Mouse (Mus musculus): ENCODE data around the gene A3galt2. TPM values are rescaled to one million over a fixed set of nuclear protein-coding genes. Genes with fewer than 3 reads are reported as not detected.

The A3galt2 gene
- 0.49 TPM in 1 of 2 replicates, not detected in the other for polyA plus RNA-seq (2012; ENCODE audit: insufficient read depth, low replicate concordance)

- Histone ChIP-seq H3K27me3 (replicated peaks) (peaks cover 1% of the 10 kb centered on the region), H3K36me3 (replicated peaks; ENCODE audit: low read length) (peaks cover 46% of the 10 kb centered on the region), H3K9me3 (no peaks in the 10 kb centered on the region), H3K4me1 (peaks cover 11% of the 10 kb centered on the region), H3K4me3 (replicated peaks) (no peak within 1 kb of the TSS)
- TF ChIP-seq FLI1 (IDR thresholded peaks at IDR 0.05; ENCODE audit: low read length) (no peak), GATA1 (IDR thresholded peaks at IDR 0.05; ENCODE audit: borderline replicate concordance, low read length) (no peak)
Measured at GRCm38 (mm10) chr4:128755064-128755463, at the start of gene A3galt2. Gene A3galt2 (plus strand): TSS chr4:128755364.

DNA sequence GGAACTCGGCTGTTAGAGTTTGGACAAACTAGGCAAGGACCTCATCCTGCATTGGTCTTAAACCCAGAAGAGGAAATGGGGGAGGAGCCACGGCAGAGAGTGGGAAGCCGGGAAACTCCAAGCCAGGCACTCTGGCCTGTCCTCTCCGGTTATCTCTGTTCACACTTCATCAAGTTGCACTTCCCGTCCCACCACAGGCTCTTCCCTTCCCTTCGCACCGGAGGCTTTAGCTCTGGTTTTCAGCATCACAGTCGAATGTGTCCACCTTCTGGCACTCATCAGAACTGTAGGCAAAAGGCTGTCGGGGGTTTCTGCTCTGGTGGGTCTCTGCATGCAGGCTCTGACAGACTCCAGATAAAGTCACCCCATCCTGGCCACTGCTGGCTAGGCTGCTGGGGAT, 48.5 kb upstream of the A3galt2 start:
- TF ChIP-seq FLI1 (IDR thresholded peaks at IDR 0.05; ENCODE audit: low read length) (no peak), GATA1 (IDR thresholded peaks at IDR 0.05; ENCODE audit: borderline replicate concordance, low read length) (no peak)
- Histone ChIP-seq H3K4me1 (peaks cover 78% of the 10 kb centered on the region), H3K9me3 (no peaks in the 10 kb centered on the region), H3K36me3 (replicated peaks; ENCODE audit: low read length) (peaks cover 91% of the 10 kb centered on the region), H3K27me3 (replicated peaks) (no peaks in the 10 kb centered on the region), H3K4me3 (replicated peaks) (peak overlapping the region; percentile 24)

GRCm38 (mm10) chr4:128707384-128707783, 47.8 kb upstream of the A3galt2 start:
- TF ChIP-seq GATA1 (IDR thresholded peaks at IDR 0.05; ENCODE audit: borderline replicate concordance, low read length) = no peak
- TF ChIP-seq FLI1 (IDR thresholded peaks at IDR 0.05; ENCODE audit: low read length) = no peak

GRCm38 (mm10) chr4:128709061-128709780, 45.9 kb upstream of the A3galt2 start:
- H3K36me3 ChIP-seq (replicated peaks; ENCODE audit: low read length) = peaks cover 98% of the 10 kb centered on the region
- H3K4me1 ChIP-seq = peaks cover 86% of the 10 kb centered on the region
- no peaks in the 10 kb centered on the region for H3K9me3 ChIP-seq
- no peak overlapping the region for H3K4me3 ChIP-seq (replicated peaks)
- H3K27me3 ChIP-seq (replicated peaks) = no peaks in the 10 kb centered on the region
- no peak for TF ChIP-seq GATA1 (IDR thresholded peaks at IDR 0.05; ENCODE audit: borderline replicate concordance, low read length)
- no peak for TF ChIP-seq FLI1 (IDR thresholded peaks at IDR 0.05; ENCODE audit: low read length)

More at GRCm38 (mm10) chr4:128707384-128707783, 47.8 kb upstream of the A3galt2 start:
- H3K9me3 ChIP-seq = no peaks in the 10 kb centered on the region
- no peak overlapping the region for H3K4me3 ChIP-seq (replicated peaks)
- H3K4me1 ChIP-seq = peaks cover 79% of the 10 kb centered on the region
- H3K36me3 ChIP-seq (replicated peaks; ENCODE audit: low read length) = peaks cover 93% of the 10 kb centered on the region
- H3K27me3 ChIP-seq (replicated peaks) = no peaks in the 10 kb centered on the region

DNA sequence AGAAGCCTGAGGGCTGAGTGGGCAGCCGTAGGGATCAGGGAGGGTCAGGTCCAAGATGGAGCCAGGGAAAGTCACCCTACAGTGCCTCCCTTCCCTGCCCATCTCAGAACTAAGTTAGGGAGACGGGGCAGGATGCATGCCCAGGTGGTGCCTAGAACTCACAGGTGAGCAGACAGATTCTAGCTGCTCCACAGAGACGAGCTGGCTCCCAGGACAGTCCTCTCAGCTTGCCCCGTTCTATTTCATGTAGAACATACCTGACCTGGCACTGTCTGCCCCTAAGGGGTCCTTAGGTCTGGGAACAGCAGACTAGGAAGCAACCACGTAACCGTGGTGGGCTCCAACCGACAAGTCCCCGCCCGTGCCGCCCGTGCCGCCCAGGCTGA, 45.4 kb upstream of the A3galt2 start:
- peaks cover 83% of the 10 kb centered on the region for H3K4me1 ChIP-seq
- H3K27me3 ChIP-seq (replicated peaks) = no peaks in the 10 kb centered on the region
- H3K9me3 ChIP-seq = no peaks in the 10 kb centered on the region
- no peak overlapping the region for H3K4me3 ChIP-seq (replicated peaks)
- H3K36me3 ChIP-seq (replicated peaks; ENCODE audit: low read length) = peaks cover 98% of the 10 kb centered on the region
- TF ChIP-seq FLI1 (IDR thresholded peaks at IDR 0.05; ENCODE audit: low read length) = no peak
- no peak for TF ChIP-seq GATA1 (IDR thresholded peaks at IDR 0.05; ENCODE audit: borderline replicate concordance, low read length)

DNA sequence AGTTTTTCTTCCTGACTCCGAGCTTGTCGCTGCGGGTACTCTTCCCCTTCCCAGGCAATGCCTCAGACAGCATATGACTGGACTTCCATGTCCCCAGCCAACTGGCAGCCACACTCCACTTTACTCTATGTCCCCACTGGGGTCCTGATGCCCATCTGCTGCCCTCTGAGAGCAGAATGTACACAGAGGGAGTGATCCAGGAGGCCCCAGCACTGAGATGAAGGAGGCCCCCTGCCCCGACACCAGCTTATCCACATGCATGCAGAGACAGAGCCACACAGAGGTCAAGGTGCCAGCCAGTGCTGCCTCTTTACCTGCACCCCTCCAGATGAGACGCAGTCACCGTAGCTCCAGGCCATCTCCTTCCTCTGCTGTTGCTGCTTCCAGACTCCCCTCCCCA, 44.9 kb upstream of the A3galt2 start:
- Histone ChIP-seq H3K4me1 (peaks cover 81% of the 10 kb centered on the region), H3K27me3 (replicated peaks) (no peaks in the 10 kb centered on the region), H3K4me3 (replicated peaks) (no peak overlapping the region), H3K36me3 (replicated peaks; ENCODE audit: low read length) (peaks cover 98% of the 10 kb centered on the region), H3K9me3 (no peaks in the 10 kb centered on the region)
- TF ChIP-seq FLI1 (IDR thresholded peaks at IDR 0.05; ENCODE audit: low read length) (no peak), GATA1 (IDR thresholded peaks at IDR 0.05; ENCODE audit: borderline replicate concordance, low read length) (no peak)

DNA sequence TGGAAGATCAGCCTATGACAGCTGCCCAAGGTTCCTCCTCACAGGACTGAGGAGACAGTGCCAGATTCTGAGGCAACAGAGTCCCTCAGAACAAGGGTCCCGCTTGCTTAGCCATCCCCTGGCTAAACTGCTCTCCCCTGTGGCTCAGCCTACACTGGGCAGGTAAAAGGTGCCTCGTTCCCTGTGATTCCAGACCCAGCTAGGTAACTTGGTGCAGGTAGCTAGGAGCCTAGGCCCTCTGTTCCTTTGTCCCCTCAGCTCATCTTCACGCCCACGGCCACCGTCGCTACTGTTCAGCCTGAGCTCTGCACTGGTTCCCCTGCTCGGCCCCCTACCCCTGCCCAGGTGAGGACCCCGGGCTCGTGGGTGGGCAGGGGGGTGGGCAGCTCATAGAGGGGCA, 44.4 kb upstream of the A3galt2 start:
- Histone ChIP-seq H3K27me3 (replicated peaks) (no peaks in the 10 kb centered on the region), H3K9me3 (no peaks in the 10 kb centered on the region), H3K4me3 (replicated peaks) (no peak overlapping the region), H3K4me1 (peaks cover 81% of the 10 kb centered on the region), H3K36me3 (replicated peaks; ENCODE audit: low read length) (peaks cover 98% of the 10 kb centered on the region)
- no peak for TF ChIP-seq FLI1 (IDR thresholded peaks at IDR 0.05; ENCODE audit: low read length)
- TF ChIP-seq GATA1 (IDR thresholded peaks at IDR 0.05; ENCODE audit: borderline replicate concordance, low read length) = no peak

- peak overlapping the region; percentile 84 for H3K4me3 ChIP-seq (replicated peaks)
- no peaks in the 10 kb centered on the region for H3K9me3 ChIP-seq
- peaks cover 78% of the 10 kb centered on the region for H3K4me1 ChIP-seq
- no peaks in the 10 kb centered on the region for H3K27me3 ChIP-seq (replicated peaks)
- no peak for TF ChIP-seq FLI1 (IDR thresholded peaks at IDR 0.05; ENCODE audit: low read length)
- no peak for TF ChIP-seq GATA1 (IDR thresholded peaks at IDR 0.05; ENCODE audit: borderline replicate concordance, low read length)
- peaks cover 98% of the 10 kb centered on the region for H3K36me3 ChIP-seq (replicated peaks; ENCODE audit: low read length)
Measured at GRCm38 (mm10) chr4:128711455-128712135, 43.6 kb upstream of the A3galt2 start.

- Histone ChIP-seq H3K4me3 (replicated peaks) (peak overlapping the region; percentile 84), H3K9me3 (no peaks in the 10 kb centered on the region), H3K27me3 (replicated peaks) (no peaks in the 10 kb centered on the region), H3K4me1 (peaks cover 72% of the 10 kb centered on the region), H3K36me3 (replicated peaks; ENCODE audit: low read length) (peaks cover 96% of the 10 kb centered on the region)
- TF ChIP-seq GATA1 (IDR thresholded peaks at IDR 0.05; ENCODE audit: borderline replicate concordance, low read length) (no peak), FLI1 (IDR thresholded peaks at IDR 0.05; ENCODE audit: low read length) (no peak)
Measured at GRCm38 (mm10) chr4:128712136-128712655, 43.0 kb upstream of the A3galt2 start.

DNA sequence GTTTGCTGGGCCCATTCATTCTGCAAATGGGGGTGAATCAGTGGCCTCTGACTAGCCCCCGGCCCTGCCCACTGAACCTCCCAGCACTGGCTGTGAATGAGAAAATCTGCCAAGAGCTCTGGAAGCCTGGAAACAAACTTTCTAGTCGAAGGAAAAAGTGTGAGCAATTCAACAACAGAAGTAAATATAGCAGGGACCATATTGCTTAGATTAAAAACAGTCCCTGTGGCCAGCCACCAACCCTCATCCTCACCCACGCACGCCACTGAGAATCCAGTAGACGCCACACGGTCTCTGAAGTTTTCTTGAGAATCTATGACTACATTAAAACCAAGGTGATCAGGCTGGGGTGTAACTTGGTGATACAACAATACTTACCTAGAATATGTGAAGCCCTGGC, 42.2 kb upstream of the A3galt2 start:
- Histone ChIP-seq H3K4me1 (peaks cover 68% of the 10 kb centered on the region), H3K4me3 (replicated peaks) (no peak overlapping the region), H3K36me3 (replicated peaks; ENCODE audit: low read length) (peaks cover 96% of the 10 kb centered on the region), H3K9me3 (no peaks in the 10 kb centered on the region), H3K27me3 (replicated peaks) (no peaks in the 10 kb centered on the region)
- TF ChIP-seq FLI1 (IDR thresholded peaks at IDR 0.05; ENCODE audit: low read length) (no peak), GATA1 (IDR thresholded peaks at IDR 0.05; ENCODE audit: borderline replicate concordance, low read length) (no peak)
